Mouse (Mus musculus) embryo, embryonic 11 days (tissue): ENCODE results near the gene Cenpi.

Experiments
- DNase-seq: peaks from one replicate; pipeline ENCODE4 v3.0.0-alpha.2; 2015

Cenpi gene

DNA sequence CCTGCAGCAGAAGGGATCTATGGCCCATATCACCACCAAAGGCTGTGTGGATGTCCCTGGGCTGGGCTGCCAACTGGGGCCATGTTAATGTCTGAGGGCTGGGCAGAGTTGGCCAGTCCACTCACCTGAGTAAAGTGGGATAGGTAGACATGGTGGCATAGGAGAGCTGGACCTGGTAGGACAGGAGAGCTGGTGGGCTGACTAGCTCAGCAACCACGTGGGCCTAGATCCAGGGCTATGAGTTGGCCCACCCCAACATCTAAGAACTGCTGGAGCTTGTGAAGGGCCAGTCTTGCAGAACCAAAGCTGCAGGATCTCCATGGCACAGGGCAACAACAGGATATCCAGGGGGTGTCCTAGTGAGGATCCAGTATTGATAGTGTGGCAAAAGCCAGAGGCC lies 57.5 kb downstream of the Cenpi start:
- no peak for DNase-seq

DNA sequence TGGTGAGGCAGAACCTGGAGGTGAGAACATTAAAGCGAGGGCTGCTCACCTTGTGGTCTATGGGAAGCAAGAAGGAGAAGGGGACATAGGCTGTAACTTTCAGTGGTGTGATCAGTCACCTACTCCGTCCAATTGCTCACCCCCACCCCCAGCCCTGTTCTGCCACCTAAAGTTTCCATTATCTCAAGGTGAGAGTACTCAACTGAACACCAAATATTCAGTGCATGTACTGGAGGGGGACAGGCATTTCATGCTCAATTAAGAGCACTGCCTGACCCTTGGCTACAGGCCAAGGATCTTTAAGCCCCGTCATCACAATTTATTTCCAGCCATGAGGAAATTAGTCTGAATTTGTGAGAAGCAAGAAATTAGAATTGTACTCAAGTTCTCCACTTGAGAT lies 58.7 kb downstream of the Cenpi start:
- DNase-seq: no peak

DNA sequence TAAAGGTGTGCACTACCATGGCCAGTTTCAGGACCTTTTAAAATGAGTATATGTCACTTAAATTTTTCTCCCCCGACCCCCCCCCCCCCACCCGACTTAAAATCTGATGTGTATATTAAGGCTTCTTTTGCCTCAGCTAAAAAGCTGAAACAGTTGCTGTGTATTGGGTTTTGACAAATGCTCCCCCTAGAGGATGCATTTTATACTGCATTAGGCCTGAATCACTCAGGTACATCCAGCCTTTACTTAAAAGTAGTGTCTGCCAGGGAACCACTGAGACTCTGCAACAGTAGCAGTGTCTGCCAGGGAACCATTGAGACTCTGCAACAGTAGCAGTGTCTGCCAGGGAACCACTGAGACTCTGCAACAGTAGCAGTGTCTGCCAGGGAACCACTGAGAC lies 63.4 kb downstream of the Cenpi start:
- peak; percentile 18 for DNase-seq

DNA sequence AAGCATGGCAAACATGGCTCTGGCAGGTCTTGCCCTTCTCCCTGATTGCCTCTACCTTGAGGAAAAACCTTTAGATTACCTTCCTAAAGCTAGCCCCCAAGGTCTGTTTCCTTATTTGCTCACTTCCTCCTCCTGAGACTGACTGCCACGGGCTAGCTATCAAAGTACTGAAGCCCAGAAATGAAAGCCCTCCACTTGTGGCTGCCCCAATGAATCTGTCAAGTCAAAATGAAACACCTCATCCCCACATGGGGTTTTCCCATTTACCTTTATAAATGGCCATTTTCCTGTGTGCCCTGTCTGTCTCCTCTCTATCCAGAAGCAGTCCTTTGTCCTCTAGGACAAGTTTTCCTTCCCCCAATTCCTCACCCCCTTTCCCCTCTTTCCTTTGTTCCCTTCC lies 66.3 kb downstream of the Cenpi start:
- no peak for DNase-seq

DNA sequence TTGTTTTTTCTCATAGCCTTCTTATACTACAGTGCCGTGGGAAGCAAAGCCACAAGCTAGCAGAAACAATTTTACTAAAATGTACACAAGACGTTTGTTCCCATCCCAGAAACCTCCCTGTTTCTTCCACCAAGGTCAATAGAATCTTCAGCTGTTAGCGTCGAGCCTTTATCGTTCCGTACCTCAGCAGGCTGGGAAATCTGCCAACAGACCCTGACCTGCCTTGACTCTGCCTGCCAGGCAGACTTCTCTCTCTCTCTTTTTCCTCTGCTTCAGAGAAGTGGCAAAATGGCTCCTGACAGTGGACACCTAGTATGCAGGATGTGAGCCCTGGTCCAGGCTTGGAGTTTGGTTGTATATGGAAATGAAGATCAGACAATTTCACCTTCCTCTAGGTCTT lies 77.0 kb downstream of the Cenpi start:
- no peak for DNase-seq

DNA sequence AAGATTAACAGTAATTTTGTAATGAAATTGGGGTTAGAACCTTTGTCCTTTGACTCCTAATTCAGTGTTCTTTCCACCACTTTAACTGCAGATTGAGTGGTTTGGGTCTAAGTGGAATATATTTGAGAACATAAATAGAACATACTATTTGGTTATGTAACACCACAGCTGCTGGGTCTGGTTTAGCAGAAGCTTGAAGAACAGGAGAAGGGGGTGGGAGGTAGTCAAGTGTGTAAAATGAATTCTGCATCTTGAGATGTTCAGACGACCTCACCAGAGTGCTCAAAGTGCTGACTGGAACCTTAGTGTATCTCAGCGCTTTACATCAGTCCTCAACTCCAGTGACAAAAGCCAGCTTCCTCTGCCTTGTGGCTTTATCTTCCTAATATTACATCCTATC lies 91.1 kb downstream of the Cenpi start:
- no peak for DNase-seq

DNA sequence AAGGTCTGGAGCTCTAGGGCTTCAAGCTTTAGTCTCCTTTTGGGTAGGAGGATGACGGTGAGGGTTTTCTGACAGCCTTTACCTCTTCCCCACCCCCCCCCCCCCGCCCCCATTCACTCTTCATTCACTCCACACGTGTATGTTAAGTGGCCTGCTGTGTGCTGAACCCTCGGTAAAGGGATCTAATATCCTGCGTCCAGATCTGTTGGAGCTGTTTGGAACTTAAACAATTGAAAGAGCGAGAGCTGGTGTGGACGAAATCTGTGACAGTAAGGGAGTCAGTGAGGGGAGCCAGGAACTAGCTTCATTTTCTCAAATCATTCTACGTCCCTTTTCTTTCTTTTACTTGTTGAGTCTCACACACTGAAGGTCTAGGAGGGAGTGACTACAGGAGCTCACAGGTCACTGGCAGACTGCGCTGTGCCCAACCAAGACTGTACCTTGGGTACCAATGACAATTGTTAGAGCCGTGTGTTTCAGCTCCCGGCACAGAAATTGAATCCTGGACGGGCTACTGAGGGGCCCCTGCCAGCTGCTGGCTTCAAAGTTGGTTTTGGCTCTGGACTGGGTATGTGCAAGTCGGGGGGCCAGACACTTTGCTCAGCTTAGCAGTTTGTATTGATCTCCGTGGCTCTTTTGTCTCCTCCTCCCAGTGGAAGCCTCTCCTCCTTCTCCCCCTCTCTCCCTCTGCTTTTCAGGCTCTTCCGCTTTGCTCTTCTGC lies 96.1 kb downstream of the Cenpi start, which contains the start of gene Drp2:
Drp2 (plus strand) TSS at position 689 of the 721 bp plus-strand sequence.
- DNase-seq: peak; percentile 8

DNA sequence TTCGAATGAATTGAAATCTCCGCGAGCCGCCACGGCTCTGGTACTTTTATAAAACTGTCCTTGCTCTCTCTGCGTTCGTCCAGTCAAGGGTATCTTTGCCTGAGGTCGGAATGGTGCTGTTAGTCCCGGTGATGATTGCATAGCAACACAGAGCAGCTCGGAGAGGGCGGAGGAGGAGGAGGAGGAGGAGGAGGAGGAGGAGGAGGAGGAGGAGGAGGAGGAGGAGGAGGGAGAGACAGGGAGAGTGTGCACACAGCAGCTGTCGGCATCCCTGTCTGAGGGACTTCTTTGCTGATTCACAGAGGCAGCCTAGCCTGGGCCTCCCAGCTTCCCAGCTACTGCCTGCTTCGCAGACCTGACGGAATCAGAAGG lies 96.7 kb downstream of the Cenpi start:
- DNase-seq: peak; percentile 33

DNA sequence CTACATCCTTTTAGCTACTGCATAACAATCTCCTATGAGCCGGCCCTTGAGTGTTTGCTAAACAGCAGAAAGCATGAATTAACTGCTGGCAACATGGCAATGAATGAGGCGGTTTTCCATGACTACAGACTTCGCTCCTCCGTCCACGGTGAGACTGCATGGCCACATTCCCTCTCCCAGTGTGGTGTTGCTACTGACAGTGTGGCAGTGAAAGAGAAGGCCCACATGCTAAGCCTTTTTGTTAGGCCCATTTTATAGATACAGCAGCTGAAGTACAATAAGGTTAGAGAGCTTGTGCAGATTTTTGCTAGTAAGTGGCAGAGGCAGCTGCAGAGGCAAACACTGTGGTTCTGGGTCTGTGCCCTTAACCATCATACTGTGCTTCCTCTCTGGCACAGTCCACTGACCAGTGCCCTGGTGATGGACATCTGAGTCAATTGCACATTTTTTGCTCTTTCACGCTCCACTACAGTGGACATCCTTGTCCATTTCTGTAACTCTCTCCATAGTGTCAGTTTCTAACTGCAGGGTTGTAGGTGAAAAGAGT lies 101.5 kb downstream of the Cenpi start:
- DNase-seq: no peak

DNA sequence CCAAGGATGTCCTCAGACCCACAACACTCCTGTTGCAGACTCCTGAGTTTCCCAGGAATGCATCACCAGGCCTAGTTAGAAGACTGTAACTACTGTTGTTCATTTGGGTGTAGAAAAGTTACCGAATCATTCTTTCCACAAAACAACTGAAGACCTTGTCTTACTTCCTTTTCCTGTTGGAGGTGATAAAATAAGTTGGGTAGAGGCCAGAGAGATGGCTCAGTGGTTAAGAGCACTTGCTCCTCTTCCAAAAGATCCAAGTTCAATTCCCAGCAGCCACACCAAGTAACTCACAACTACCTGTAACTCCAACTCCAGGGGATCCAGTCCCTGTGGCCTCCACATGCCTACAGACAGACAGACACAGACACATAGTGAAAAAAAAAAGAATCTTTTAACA lies 104.2 kb downstream of the Cenpi start:
- DNase-seq: no peak
